Mouse (Mus musculus) myocyte (in vitro differentiated cells): ENCODE data around the gene Gdf15.

Source experiments
- CEBPB ChIP-seq: IDR thresholded peaks from 2 replicates; pipeline ENCODE4 v1.6.1; 2011; ENCODE audit warnings: mild to moderate bottlenecking, moderate library complexity; ENCODE audit not compliant: poor library complexity, insufficient read depth, severe bottlenecking
- E2F4 ChIP-seq: IDR thresholded peaks from one replicate; pipeline ENCODE4 v1.6.1; 2011; ENCODE audit warnings: mild to moderate bottlenecking, control low read depth, moderate library complexity; ENCODE audit not compliant: insufficient read depth
- MAX ChIP-seq: IDR thresholded peaks from one replicate; pipeline ENCODE4 v1.6.1; 2011; ENCODE audit warnings: low read depth, mild to moderate bottlenecking, control low read depth
- MYOD1 ChIP-seq, 3 experiments: IDR thresholded peaks; one replicate each; pipeline ENCODE4 v1.6.1; 2011; ENCODE audit warnings: control low read depth in 2 of 3, low read depth in 2 of 3, mild to moderate bottlenecking in 2 of 3, moderate library complexity in 1 of 3; ENCODE audit not compliant: insufficient read length in 2 of 3, control insufficient read depth in 1 of 3
- MYOG ChIP-seq, 3 experiments: IDR thresholded peaks; one replicate each; pipeline ENCODE4 v1.6.1; 2011; ENCODE audit warnings: control low read depth in 2 of 3, low read depth in 2 of 3, mild to moderate bottlenecking in 2 of 3; ENCODE audit not compliant: insufficient read length in 2 of 3, control insufficient read depth in 1 of 3, insufficient read depth in 1 of 3
- POLR2A ChIP-seq: IDR thresholded peaks from one replicate; pipeline ENCODE4 v1.6.1; 2011; ENCODE audit warnings: low read depth, mild to moderate bottlenecking, control low read depth, moderate library complexity; ENCODE audit not compliant: insufficient read length
- POLR2AphosphoS2 ChIP-seq: IDR thresholded peaks from one replicate; pipeline ENCODE4 v1.6.1; 2011; ENCODE audit warnings: low read depth, control low read depth; ENCODE audit not compliant: insufficient read length
- REST ChIP-seq: IDR thresholded peaks from one replicate; pipeline ENCODE4 v1.6.1; 2011; ENCODE audit warnings: mild to moderate bottlenecking, control low read depth, moderate library complexity; ENCODE audit not compliant: insufficient read depth, insufficient read length
- SRF ChIP-seq: IDR thresholded peaks from one replicate; pipeline ENCODE4 v1.6.1; 2011; ENCODE audit warnings: low read depth; ENCODE audit not compliant: control insufficient read depth, insufficient read length
- TCF12 ChIP-seq: IDR thresholded peaks from one replicate; pipeline ENCODE4 v1.6.1; 2011; ENCODE audit warnings: mild to moderate bottlenecking, control low read depth; ENCODE audit not compliant: poor library complexity, insufficient read depth, severe bottlenecking
- TCF3 ChIP-seq: IDR thresholded peaks from one replicate; pipeline ENCODE4 v1.6.1; 2011; ENCODE audit warnings: low read depth, control low read depth; ENCODE audit not compliant: insufficient read length
- USF1 ChIP-seq: IDR thresholded peaks from one replicate; pipeline ENCODE4 v1.6.1; 2011; ENCODE audit warnings: low read depth, mild to moderate bottlenecking, control low read depth, moderate library complexity

- no peak for TF ChIP-seq POLR2A
- no peak for TF ChIP-seq E2F4
- TF ChIP-seq USF1: no peak
- no peak for TF ChIP-seq MYOG (IDR thresholded peaks at IDR 0.05; ENCODE audit: control insufficient read depth in 1 of 3, insufficient read depth in 1 of 3, insufficient read length in 2 of 3, low read depth in 2 of 3)
- no peak for TF ChIP-seq MAX
- no peak for TF ChIP-seq TCF3
- TF ChIP-seq POLR2AphosphoS2: no peak
- TF ChIP-seq REST: no peak
- TF ChIP-seq TCF12: no peak
- no peak for TF ChIP-seq MYOD1 (IDR thresholded peaks at IDR 0.05; ENCODE audit: control insufficient read depth in 1 of 3, insufficient read length in 2 of 3, low read depth in 2 of 3)
- no peak for TF ChIP-seq CEBPB
- TF ChIP-seq SRF: no peak
Observed at GRCm38 (mm10) chr8:70602139-70602811, 30.0 kb downstream of the Gdf15 start.
